Mouse (Mus musculus): ENCODE measurements around the gene Sema6d. TPM values are rescaled to one million over a fixed set of nuclear protein-coding genes. Genes with fewer than 3 reads are reported as not detected.
"Not testable (repeated sequence)": the region's sequence is repeated elsewhere in the genome, so short reads cannot be mapped to it uniquely, and the experiment has no call there.

Sema6d gene
- total RNA-seq, 2 experiments from 2014 or later, result 18.8 to 18.9 TPM

GRCm38 (mm10) chr2:124271156-124271555 is 181.4 kb downstream of the Sema6d start:
- intact Hi-C loops (cut with DNase I), result no loop called here
- no peak for DNase-seq (ENCODE audit: low spot score)

DNA sequence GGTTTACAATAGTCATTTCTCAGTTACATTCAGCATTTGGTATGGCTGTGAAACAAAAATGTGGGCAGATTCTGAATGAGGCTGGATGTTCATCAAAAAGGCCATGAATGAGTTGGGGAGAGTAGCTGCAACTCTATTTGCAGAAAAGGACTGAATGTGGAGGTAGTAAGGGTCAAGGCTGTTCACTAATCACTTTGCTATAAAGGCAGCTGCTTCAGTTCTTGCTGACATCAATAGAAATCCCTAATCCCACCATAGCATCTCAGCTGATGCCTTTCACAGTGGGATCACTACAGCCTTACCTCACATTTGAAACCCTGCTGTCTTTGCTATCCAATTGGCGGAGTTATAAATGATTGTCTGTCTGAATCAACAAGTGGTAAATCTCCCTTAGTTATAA is 187.7 kb downstream of the Sema6d start:
- DNase-seq (ENCODE audit: low spot score), result no peak
- intact Hi-C loops (cut with DNase I), result no loop called here

GRCm38 (mm10) chr2:124285109-124285508 is 195.3 kb downstream of the Sema6d start:
- intact Hi-C loops (cut with DNase I), result no loop called here
- no peak for DNase-seq (ENCODE audit: low spot score)

DNA sequence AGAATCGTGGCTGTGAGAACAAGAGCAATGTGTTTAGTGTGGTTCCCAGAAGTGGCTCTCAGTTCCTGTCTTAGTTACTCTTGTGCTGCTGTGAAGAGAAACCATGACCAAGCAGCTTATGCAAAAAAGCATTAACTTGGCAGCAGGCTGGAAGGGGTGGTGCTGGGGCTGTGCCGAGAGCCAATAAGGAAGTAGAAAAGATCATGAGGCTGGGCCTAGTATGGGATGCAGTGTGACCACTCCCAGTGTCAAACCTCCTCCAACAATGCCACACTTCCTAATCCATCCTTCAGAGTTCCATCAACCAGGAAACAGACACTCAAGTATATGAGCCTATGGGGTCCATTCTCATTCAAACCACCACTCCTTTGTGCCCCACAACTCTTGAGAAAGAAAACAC is 199.6 kb downstream of the Sema6d start:
- intact Hi-C loops (cut with DNase I), result no loop called here
- DNase-seq (ENCODE audit: low spot score), result no peak

GRCm38 (mm10) chr2:124291145-124291544 is 201.4 kb downstream of the Sema6d start:
- no peak for DNase-seq (ENCODE audit: low spot score)
- intact Hi-C loops (cut with DNase I), result no loop called here

- no peak for DNase-seq (ENCODE audit: low spot score)
Observed at GRCm38 (mm10) chr2:124293601-124294000, 203.8 kb downstream of the Sema6d start.

DNA sequence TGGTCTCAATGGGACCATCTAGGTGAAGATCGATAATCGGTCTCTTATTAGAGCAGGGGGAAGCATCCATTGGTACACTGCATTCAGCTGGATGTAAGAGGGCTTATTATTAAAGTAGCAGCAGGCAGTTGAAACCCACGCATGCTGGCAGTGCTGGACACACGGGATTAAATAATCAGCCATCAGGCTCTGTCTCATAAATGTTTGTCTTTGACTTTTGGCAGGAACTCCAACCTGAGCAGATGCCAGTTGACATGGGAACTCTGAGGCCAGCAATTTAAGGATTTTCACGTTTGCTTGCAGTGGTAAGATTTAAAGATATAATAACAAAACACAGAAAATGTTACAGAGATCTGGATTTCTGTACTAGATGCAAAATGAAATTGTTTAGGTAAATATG is 208.6 kb downstream of the Sema6d start:
- peak; percentile 1 for DNase-seq (ENCODE audit: low spot score)
- intact Hi-C loops (cut with DNase I), result loop anchor here (5.0 kb wide), 1 partner anchor 629 kb away; no protein-coding TSS in a partner anchor

More at GRCm38 (mm10) chr2:124293601-124294000, 203.8 kb downstream of the Sema6d start:
- intact Hi-C loops (cut with DNase I), result no loop called here

- intact Hi-C loops (cut with DNase I), result loop anchor here (5.0 kb wide), 1 partner anchor 628 kb away; no protein-coding TSS in a partner anchor
- peak; percentile 19 for DNase-seq (ENCODE audit: low spot score)
Observed at GRCm38 (mm10) chr2:124298872-124299271, 209.1 kb downstream of the Sema6d start.

GRCm38 (mm10) chr2:124308605-124309004 is 218.8 kb downstream of the Sema6d start:
- intact Hi-C loops (cut with DNase I), result no loop called here
- no peak for DNase-seq (ENCODE audit: low spot score)

DNA sequence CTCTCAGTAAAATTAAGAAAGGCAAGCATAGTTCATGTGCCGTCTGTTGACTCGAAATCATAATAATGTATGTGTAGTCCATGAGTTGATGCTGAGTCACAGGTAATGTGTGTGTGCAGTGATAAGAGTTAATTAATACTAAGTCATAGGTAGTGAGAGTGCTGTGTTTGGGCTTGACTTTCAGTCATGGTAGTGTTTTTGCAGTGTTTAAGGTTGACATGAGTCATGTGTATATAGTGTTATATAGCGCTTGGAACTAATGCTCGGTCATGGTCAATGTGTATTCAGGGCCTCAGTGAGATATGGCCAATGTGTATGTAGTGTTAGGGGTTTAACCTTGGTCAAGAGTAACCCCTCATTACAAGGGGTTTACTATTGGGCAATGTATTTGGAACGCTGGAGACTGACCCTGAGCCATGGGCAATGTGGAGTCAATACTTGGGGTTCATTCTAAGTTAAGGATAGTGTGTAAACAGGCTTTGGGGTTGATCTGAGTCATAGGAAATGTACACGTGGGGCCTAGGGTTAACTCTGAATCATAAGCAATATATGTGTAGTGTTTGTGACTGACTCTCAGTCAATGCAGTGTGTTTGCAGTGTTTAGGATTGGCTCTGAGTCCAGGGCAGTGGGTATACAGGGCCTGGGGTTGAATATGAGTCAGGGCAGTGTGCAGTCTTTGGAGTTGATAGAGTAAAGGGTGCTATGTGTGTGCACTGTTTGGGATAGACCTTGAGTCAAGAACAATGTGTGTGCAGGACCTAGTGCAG is 219.8 kb downstream of the Sema6d start:
- intact Hi-C loops (cut with DNase I), result no loop called here
- no peak for DNase-seq (ENCODE audit: low spot score)

DNA sequence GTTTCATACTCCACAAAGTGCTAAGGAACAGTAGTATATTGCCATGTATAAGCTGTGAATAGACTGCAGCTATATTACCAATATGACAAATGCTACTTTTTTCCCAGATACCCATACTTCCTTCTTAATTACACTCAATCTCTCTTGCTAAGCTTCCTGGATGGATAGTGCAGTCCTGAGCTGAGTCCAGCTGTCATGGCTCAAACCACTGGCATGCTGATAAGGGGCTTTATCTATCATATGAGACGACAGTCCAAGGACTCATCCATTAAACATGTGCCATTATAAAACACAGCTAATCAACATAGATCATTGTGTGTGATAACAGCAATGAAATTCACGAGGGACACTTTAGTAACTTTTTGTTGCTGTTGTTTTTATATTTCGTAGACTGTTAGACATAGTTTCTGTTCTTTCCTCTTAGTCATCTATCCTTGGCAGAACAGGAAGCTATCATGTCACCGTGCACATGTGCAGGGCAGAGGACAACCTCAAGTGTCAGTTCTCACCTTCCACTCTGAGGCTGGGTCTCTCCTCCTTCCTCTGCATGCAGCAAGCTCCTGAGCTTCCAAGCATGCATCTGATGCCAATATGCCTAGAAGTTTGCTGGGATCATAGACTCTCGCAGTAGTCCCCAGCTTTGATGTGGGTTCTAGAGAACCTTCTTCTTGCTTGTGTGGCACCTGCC is 232.9 kb downstream of the Sema6d start:
- intact Hi-C loops (cut with DNase I), result no loop called here
- DNase-seq (ENCODE audit: low spot score), result no peak

- intact Hi-C loops (cut with DNase I), result no loop called here
- no peak for DNase-seq (ENCODE audit: low spot score)
Observed at GRCm38 (mm10) chr2:124324107-124324724, 234.4 kb downstream of the Sema6d start.

DNA sequence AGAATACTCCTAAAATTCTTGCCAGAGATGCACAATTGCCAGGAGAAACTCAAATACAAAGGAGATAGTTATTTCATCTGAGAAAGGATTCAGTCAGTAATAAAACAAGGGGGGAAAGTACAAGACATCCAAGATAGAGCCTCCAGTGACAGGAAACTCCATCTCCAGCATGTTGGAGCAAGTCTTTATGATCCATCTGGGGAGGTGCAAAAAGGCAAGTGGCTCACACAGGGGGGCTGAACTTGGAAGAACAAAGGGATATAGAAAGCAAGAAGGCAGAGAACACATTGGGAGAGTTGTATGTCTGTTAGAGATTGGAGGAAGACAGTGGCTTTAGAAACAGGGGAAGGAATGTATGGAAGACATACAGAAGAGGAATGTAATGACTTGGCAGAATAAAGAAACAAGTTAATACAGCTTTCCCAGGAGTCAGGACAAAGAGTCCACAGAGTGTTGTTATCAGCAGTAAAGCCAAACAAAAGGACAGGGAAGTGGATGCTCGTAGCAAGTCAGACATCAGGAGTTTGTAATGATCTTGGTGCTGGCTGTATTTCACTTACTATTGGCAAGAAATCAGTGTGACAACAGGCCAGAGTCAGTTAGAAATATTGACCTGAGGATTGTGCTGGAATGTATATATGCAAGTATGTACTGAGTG is 239.8 kb downstream of the Sema6d start:
- no peak for DNase-seq (ENCODE audit: low spot score)

DNA sequence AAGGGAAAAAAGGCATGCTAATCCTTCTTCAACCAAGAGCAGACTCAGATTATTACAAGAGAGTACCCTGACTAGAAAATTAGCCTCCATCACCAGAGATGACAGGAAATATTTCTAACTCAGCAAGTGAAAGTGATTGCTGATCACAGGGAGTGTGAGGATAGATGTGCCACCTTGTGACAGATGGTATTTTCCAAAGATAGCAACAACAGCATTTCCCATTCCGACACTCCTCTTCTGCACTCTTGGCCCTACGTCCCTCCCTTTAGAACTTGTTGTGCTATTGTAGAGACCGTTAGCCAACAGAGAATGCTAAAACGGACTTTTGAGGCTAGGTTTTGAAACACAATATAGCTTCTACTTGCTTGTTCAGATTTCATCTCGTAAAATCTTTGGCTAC is 243.1 kb downstream of the Sema6d start:
- intact Hi-C loops (cut with DNase I), result no loop called here
- no peak for DNase-seq (ENCODE audit: low spot score)

More for the DNA sequence above, 239.8 kb downstream of the Sema6d start:
- intact Hi-C loops (cut with DNase I), result no loop called here

GRCm38 (mm10) chr2:124334655-124335054 is 244.9 kb downstream of the Sema6d start:
- DNase-seq (ENCODE audit: low spot score); intact Hi-C loops (cut with DNase I): not testable (repeated sequence)

- intact Hi-C loops (cut with DNase I), result no loop called here
Observed at GRCm38 (mm10) chr2:124338296-124338695, 248.5 kb downstream of the Sema6d start.

GRCm38 (mm10) chr2:124354191-124354590 is 264.4 kb downstream of the Sema6d start:
- no peak for DNase-seq (ENCODE audit: low spot score)
- intact Hi-C loops (cut with DNase I), result no loop called here

More at GRCm38 (mm10) chr2:124338296-124338695, 248.5 kb downstream of the Sema6d start:
- DNase-seq (ENCODE audit: low spot score), result no peak

GRCm38 (mm10) chr2:124354716-124355115 is 264.9 kb downstream of the Sema6d start:
- no peak for DNase-seq (ENCODE audit: low spot score)
- intact Hi-C loops (cut with DNase I), result no loop called here

GRCm38 (mm10) chr2:124369291-124369690 is 279.5 kb downstream of the Sema6d start:
- DNase-seq (ENCODE audit: low spot score), result no peak
- intact Hi-C loops (cut with DNase I), result no loop called here

GRCm38 (mm10) chr2:124369991-124370390 is 280.2 kb downstream of the Sema6d start:
- intact Hi-C loops (cut with DNase I), result loop anchor here (5.0 kb wide), 1 partner anchor 182 kb away; no protein-coding TSS in a partner anchor
- DNase-seq (ENCODE audit: low spot score), result peak; percentile 75
